Mouse (Mus musculus) erythroblast, adult 5-6 weeks (primary cell): ENCODE data around the gene Slc30a2. TPM values are rescaled to one million over a fixed set of nuclear protein-coding genes. Genes with fewer than 3 reads are reported as not detected.
"Not testable (repeated sequence)": the region's sequence is repeated elsewhere in the genome, so short reads cannot be mapped to it uniquely, and the experiment has no call there.

Experiments used
- ATAC-seq: replicated peaks from 2 replicates; pipeline ENCODE4 v1.8.0; 2016; ENCODE audit warnings: moderate number of reproducible peaks, mild to moderate bottlenecking, moderate TSS enrichment, inconsistent platforms; ENCODE audit not compliant: poor library complexity, low FRiP score, severe bottlenecking
- total RNA-seq, 2 experiments: library from RNA; stranded (forward) in 1 of 2; stranded (reverse) in 1 of 2; fragments of 150-400 nt in 1 of 2; fragments of 200-764, 138-1000 nt in 1 of 2; gene quantifications; 2 replicates each; pipeline versions ENCODE4 v1.2.3 to v1.2.4; 2015 to 2017; ENCODE audit warnings: low replicate concordance in 2 of 2

Gene Slc30a2
- total RNA-seq, 2 experiments from 2014 or later: not detected

GRCm38 (mm10) chr4:134355841-134356452 lies 13.0 kb downstream of the Slc30a2 start:
- ATAC-seq: no peak

GRCm38 (mm10) chr4:134356591-134357460 lies 13.8 kb downstream of the Slc30a2 start:
- peak; percentile 73 for ATAC-seq

- no peak for ATAC-seq
Observed at GRCm38 (mm10) chr4:134357461-134357771, 14.4 kb downstream of the Slc30a2 start.

- no peak for ATAC-seq
Observed at GRCm38 (mm10) chr4:134359649-134360048, 16.7 kb downstream of the Slc30a2 start.

GRCm38 (mm10) chr4:134361215-134361614 lies 18.2 kb downstream of the Slc30a2 start:
- no peak for ATAC-seq

GRCm38 (mm10) chr4:134362124-134362523 lies 19.1 kb downstream of the Slc30a2 start:
- ATAC-seq: no peak

- no peak for ATAC-seq
Observed at GRCm38 (mm10) chr4:134362586-134362985, 19.6 kb downstream of the Slc30a2 start.

- no peak for ATAC-seq
Observed at GRCm38 (mm10) chr4:134365280-134365679, 22.3 kb downstream of the Slc30a2 start.

- ATAC-seq: no peak
Observed at GRCm38 (mm10) chr4:134370649-134371221, 27.8 kb downstream of the Slc30a2 start.

- no peak for ATAC-seq
Observed at GRCm38 (mm10) chr4:134371316-134371855, 28.4 kb downstream of the Slc30a2 start.

GRCm38 (mm10) chr4:134372294-134372747 lies 29.3 kb downstream of the Slc30a2 start:
- ATAC-seq: peak; percentile 64

GRCm38 (mm10) chr4:134373295-134373694 lies 30.3 kb downstream of the Slc30a2 start:
- ATAC-seq: no peak

GRCm38 (mm10) chr4:134374306-134374705 lies 31.3 kb downstream of the Slc30a2 start:
- no peak for ATAC-seq

- no peak for ATAC-seq
Observed at GRCm38 (mm10) chr4:134378089-134378615, 35.2 kb downstream of the Slc30a2 start.

GRCm38 (mm10) chr4:134379510-134379909 lies 36.5 kb downstream of the Slc30a2 start:
- no peak for ATAC-seq

GRCm38 (mm10) chr4:134383750-134384149 lies 40.8 kb downstream of the Slc30a2 start, which contains the start of gene Extl1:
TSS of gene Extl1 (minus strand) at chr4:134383850.
- ATAC-seq: not testable (repeated sequence)

- ATAC-seq: no peak
Observed at GRCm38 (mm10) chr4:134387268-134387667, 44.3 kb downstream of the Slc30a2 start.

- ATAC-seq: no peak; the same call in 1 of the 2 replicates
Observed at GRCm38 (mm10) chr4:134388397-134388796, 45.4 kb downstream of the Slc30a2 start.

- ATAC-seq: no peak
Observed at GRCm38 (mm10) chr4:134391636-134392035, 48.7 kb downstream of the Slc30a2 start.

- ATAC-seq: no peak
Observed at GRCm38 (mm10) chr4:134392595-134392994, 49.6 kb downstream of the Slc30a2 start.
